Mouse (Mus musculus) olfactory bulb, adult 2 months (tissue): Measurements from ENCODE around the gene Bcorl1.

Experiments used
- CTCF ChIP-seq: fragments of 200-500 bp; IDR thresholded peaks from 2 replicates; pipeline ENCODE4 v1.5.1; 2012; ENCODE audit warnings: low read depth, mild to moderate bottlenecking, low read length, moderate library complexity; ENCODE audit not compliant: insufficient read depth
- POLR2A ChIP-seq: fragments of 200-500 bp; IDR thresholded peaks from 2 replicates; pipeline ENCODE4 v1.6.1; 2012; ENCODE audit warnings: mild to moderate bottlenecking, low read depth, low read length, moderate library complexity; ENCODE audit not compliant: insufficient read depth

- TF ChIP-seq POLR2A: no peak
- no peak for TF ChIP-seq CTCF
These were observed 30.2 kb upstream of the Bcorl1 start for GRCm38 (mm10) chrX:48310706-48311517.
